ENCODE assay signal across 24 mouse cellular contexts in the genomic region with DNA sequence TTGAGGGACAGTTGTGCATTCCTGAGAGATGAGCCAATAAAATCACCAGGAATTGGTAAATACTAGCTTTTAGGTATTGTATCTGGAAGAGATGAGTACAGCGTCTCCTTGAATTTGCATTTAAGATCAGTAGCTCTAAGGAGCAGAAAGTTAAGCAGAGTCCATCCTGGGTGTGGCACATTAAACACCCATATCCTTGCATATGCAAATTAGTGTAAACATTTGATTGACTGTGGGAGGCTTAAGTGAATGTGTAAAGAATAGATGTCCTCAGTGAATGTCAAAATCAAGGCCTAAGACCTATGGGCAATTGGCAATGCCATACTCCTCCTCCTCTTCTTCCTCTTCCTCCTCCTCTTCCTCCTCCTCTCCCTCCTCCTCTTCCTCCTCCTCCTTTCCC.
"Had no signal": no experiment of that assay in that cellular context is flagged by ENCODE, and none has a peak within 500 bp of the region (broad histone marks: within the 10 kb centered on the region; RNA-seq: fewer than 3 reads in every experiment).

No protein-coding gene starts in this region.

- H3K27me3 ChIP-seq: hindbrain, embryonic 12.5 days; intestine, embryonic 15.5 days; limb, embryonic 12.5 days; liver, embryonic 13.5 days; liver, embryonic 15.5 days had no signal

- H3K9me3 ChIP-seq: heart, embryonic 12.5 days; hindbrain, embryonic 10.5 days; hindbrain, embryonic 12.5 days; intestine, embryonic 15.5 days; limb, embryonic 10.5 days; limb, embryonic 12.5 days; liver, embryonic 13.5 days; liver, embryonic 15.5 days had no signal

- H3K36me3 ChIP-seq: heart, embryonic 12.5 days; hindbrain, embryonic 10.5 days; hindbrain, embryonic 12.5 days; intestine, embryonic 15.5 days; limb, embryonic 10.5 days; limb, embryonic 12.5 days; liver, embryonic 13.5 days; liver, embryonic 15.5 days had no signal

- H3K4me3 ChIP-seq: gastrocnemius, adult 2 months; heart, embryonic 12.5 days; hindbrain, embryonic 10.5 days; hindbrain, embryonic 12.5 days; intestine, embryonic 15.5 days; layer of hippocampus, adult 2 months; left cerebral cortex, adult 2 months; limb, embryonic 10.5 days; limb, embryonic 12.5 days; liver, embryonic 13.5 days; liver, embryonic 15.5 days had no signal

- H3K4me1 ChIP-seq: intestine, embryonic 15.5 days; liver, embryonic 15.5 days had no signal

- H3K27ac ChIP-seq: gastrocnemius, adult 2 months; hindbrain, embryonic 10.5 days; hindbrain, embryonic 12.5 days; hindbrain, embryonic 14.5 days; intestine, embryonic 15.5 days; layer of hippocampus, adult 2 months; left cerebral cortex, adult 2 months; limb, embryonic 10.5 days; limb, embryonic 12.5 days; liver, embryonic 13.5 days; liver, embryonic 15.5 days had no signal

- ATAC-seq: hindbrain, embryonic 16.5 days had no signal

- DNase-seq: gastrocnemius, adult 2 months; gastrocnemius, postnatal 10 days; gastrocnemius, postnatal 25 days; heart, adult 18-20 months; heart, postnatal 4 days; kidney, adult 11 months; kidney, postnatal 10 days; kidney, postnatal 25 days; kidney, postnatal 4 days; liver; liver, embryonic 13.5 days; liver, postnatal 0 days had no signal

- H3K4me2 ChIP-seq: heart, embryonic 12.5 days; hindbrain, embryonic 12.5 days; hindbrain, embryonic 14.5 days; intestine, embryonic 15.5 days; limb, embryonic 12.5 days; liver, embryonic 11.5 days; liver, embryonic 13.5 days; liver, embryonic 15.5 days had no signal

- H3K9ac ChIP-seq: heart, embryonic 12.5 days; hindbrain, embryonic 12.5 days; hindbrain, embryonic 14.5 days; intestine, embryonic 15.5 days; limb, embryonic 12.5 days; liver, embryonic 13.5 days; liver, embryonic 15.5 days; liver, postnatal 0 days had no signal
